Mouse (Mus musculus) CH12.LX (cell line): ENCODE data around the gene Lemd2. TPM values are rescaled to one million over a fixed set of nuclear protein-coding genes. Genes with fewer than 3 reads are reported as not detected.

Experiments
- DNase-seq: peaks from one replicate; pipeline ENCODE4 v3.0.0-alpha.2; 2013; ENCODE audit errors: extremely low read depth
- H3K27ac ChIP-seq: 2 replicates; pipeline ENCODE4 v1.5.1; 2012; ENCODE audit warnings: low read depth, mild to moderate bottlenecking, control low read depth, moderate library complexity; ENCODE audit not compliant: insufficient read depth
- H3K27me3 ChIP-seq: replicated peaks from 2 replicates; pipeline ENCODE3; 2012; ENCODE audit warnings: inconsistent platforms
- H3K36me3 ChIP-seq, 2 experiments: replicated peaks in 1 of 2; 2 replicates each; pipeline versions ENCODE3 to v1.6.1; 2012; ENCODE audit warnings: inconsistent platforms in 1 of 2, low read length in 1 of 2, mild to moderate bottlenecking in 1 of 2, mixed read lengths in 1 of 2, moderate library complexity in 1 of 2; ENCODE audit not compliant: control insufficient read depth in 1 of 2, insufficient read depth in 1 of 2
- H3K4me1 ChIP-seq, 2 experiments: 2 replicates each; pipeline ENCODE4 v1.6.1; 2012; ENCODE audit warnings: inconsistent platforms in 1 of 2, moderate library complexity in 1 of 2; ENCODE audit not compliant: insufficient read depth in 2 of 2, control insufficient read depth in 1 of 2
- H3K4me2 ChIP-seq: 2 replicates; pipeline ENCODE4 v1.6.1; 2012; ENCODE audit warnings: low read depth, mild to moderate bottlenecking, control low read depth; ENCODE audit not compliant: poor library complexity, insufficient read depth, severe bottlenecking
- H3K4me3 ChIP-seq, 3 experiments: fragments of 150-350 bp in 1 of 3; sonication (generic) in 1 of 3; replicated peaks in 1 of 3; 2 replicates each; pipeline versions ENCODE3 to v1.5.1; 2011 to 2012; ENCODE audit warnings: low read depth in 2 of 3, low read length in 2 of 3, mild to moderate bottlenecking in 2 of 3, moderate library complexity in 2 of 3, control low read depth in 1 of 3, improper control_type of control experiment in 1 of 3, inconsistent platforms in 1 of 3, mixed read lengths in 1 of 3; ENCODE audit not compliant: poor library complexity in 1 of 3
- H3K79me2 ChIP-seq: replicated peaks from 2 replicates; pipeline ENCODE4 v1.6.1; 2012; ENCODE audit warnings: mild to moderate bottlenecking, moderate library complexity; ENCODE audit not compliant: control insufficient read depth, poor library complexity, insufficient read depth, severe bottlenecking; ENCODE audit errors: extremely low read depth
- H3K9ac ChIP-seq: 2 replicates; pipeline ENCODE4 v1.6.1; 2012; ENCODE audit warnings: low read depth, mild to moderate bottlenecking, control low read depth, moderate library complexity; ENCODE audit not compliant: insufficient read depth
- H3K9me3 ChIP-seq: replicated peaks from 2 replicates; pipeline ENCODE3; 2012; ENCODE audit warnings: low read length, inconsistent platforms, mixed read lengths
- BHLHE40 ChIP-seq: IDR thresholded peaks from 2 replicates; pipeline ENCODE4 v1.6.1; 2011; ENCODE audit warnings: mild to moderate bottlenecking, low read depth, low read length, improper control_type of control experiment
- CHD1 ChIP-seq: IDR thresholded peaks from 2 replicates; pipeline ENCODE4 v1.6.1; 2012; ENCODE audit warnings: low read depth, low read length, improper control_type of control experiment, inconsistent platforms
- CTCF ChIP-seq, 2 experiments: IDR thresholded peaks in 1 of 2; conservative IDR thresholded peaks in 1 of 2; 2 replicates each; pipeline ENCODE4 v1.5.1; 2011 to 2012; ENCODE audit warnings: low read depth in 2 of 2, low read length in 2 of 2, improper control_type of control experiment in 1 of 2, inconsistent platforms in 1 of 2, mild to moderate bottlenecking in 1 of 2, moderate library complexity in 1 of 2
- ELF1 ChIP-seq: IDR thresholded peaks from 2 replicates; pipeline ENCODE4 v1.6.1; 2014; ENCODE audit warnings: low read depth, mild to moderate bottlenecking, inconsistent platforms, low read length, improper control_type of control experiment
- EP300 ChIP-seq: IDR thresholded peaks from 2 replicates; pipeline ENCODE4 v1.6.1; 2011; ENCODE audit warnings: low read length, improper control_type of control experiment
- ETS1 ChIP-seq: conservative IDR thresholded peaks from 2 replicates; pipeline ENCODE4 v1.6.1; 2012; ENCODE audit warnings: low read depth, mild to moderate bottlenecking, inconsistent platforms, low read length, improper control_type of control experiment, moderate library complexity
- HCFC1 ChIP-seq: IDR thresholded peaks from 2 replicates; pipeline ENCODE4 v1.6.1; 2012; ENCODE audit warnings: low read depth, mild to moderate bottlenecking, inconsistent platforms, low read length, improper control_type of control experiment
- JUN ChIP-seq: IDR thresholded peaks from 2 replicates; pipeline ENCODE4 v1.6.1; 2011; ENCODE audit warnings: low read depth, mild to moderate bottlenecking, low read length, improper control_type of control experiment, moderate library complexity; ENCODE audit not compliant: insufficient read depth
- KAT2A ChIP-seq: IDR thresholded peaks from 2 replicates; pipeline ENCODE4 v1.6.1; 2012; ENCODE audit warnings: low read length, improper control_type of control experiment, inconsistent platforms; ENCODE audit not compliant: insufficient replicate concordance
- MAZ ChIP-seq: IDR thresholded peaks from 2 replicates; pipeline ENCODE4 v1.6.1; 2012; ENCODE audit warnings: low read depth, mild to moderate bottlenecking, inconsistent platforms, low read length, improper control_type of control experiment, moderate library complexity
- MEF2A ChIP-seq: IDR thresholded peaks from 2 replicates; pipeline ENCODE4 v1.6.1; 2014; ENCODE audit warnings: low read depth, mild to moderate bottlenecking, inconsistent platforms, low read length, improper control_type of control experiment, borderline replicate concordance
- MXI1 ChIP-seq: IDR thresholded peaks from 2 replicates; pipeline ENCODE4 v1.6.1; 2011; ENCODE audit warnings: mild to moderate bottlenecking, low read depth, low read length, improper control_type of control experiment
- NRF1 ChIP-seq: IDR thresholded peaks from 2 replicates; pipeline ENCODE4 v1.6.1; 2014; ENCODE audit warnings: low read depth, mild to moderate bottlenecking, inconsistent platforms, low read length, improper control_type of control experiment, moderate library complexity
- RAD21 ChIP-seq: IDR thresholded peaks from 2 replicates; pipeline ENCODE4 v1.6.1; 2011; ENCODE audit warnings: low read depth, mild to moderate bottlenecking, low read length, improper control_type of control experiment, moderate library complexity
- SMC3 ChIP-seq: IDR thresholded peaks from 2 replicates; pipeline ENCODE4 v1.6.1; 2011; ENCODE audit warnings: low read depth, low read length, improper control_type of control experiment
- TCF12 ChIP-seq: IDR thresholded peaks from 2 replicates; pipeline ENCODE4 v1.6.1; 2014; ENCODE audit warnings: low read depth, mild to moderate bottlenecking, inconsistent platforms, low read length, improper control_type of control experiment
- UBTF ChIP-seq: IDR thresholded peaks from 2 replicates; pipeline ENCODE4 v1.6.1; 2012; ENCODE audit warnings: low read depth, mild to moderate bottlenecking, inconsistent platforms, low read length, improper control_type of control experiment, moderate library complexity
- USF1 ChIP-seq: IDR thresholded peaks from 2 replicates; pipeline ENCODE4 v1.6.1; 2014; ENCODE audit warnings: low read depth, mild to moderate bottlenecking, inconsistent platforms, low read length, improper control_type of control experiment
- ZC3H11A ChIP-seq: IDR thresholded peaks from 2 replicates; pipeline ENCODE4 v1.6.1; 2012; ENCODE audit warnings: low read depth, mild to moderate bottlenecking, inconsistent platforms, low read length, improper control_type of control experiment
- ZMIZ1 ChIP-seq: IDR thresholded peaks from 2 replicates; pipeline ENCODE4 v1.6.1; 2012; ENCODE audit warnings: low read depth, mild to moderate bottlenecking, inconsistent platforms, low read length, improper control_type of control experiment
- ZNF384 ChIP-seq: IDR thresholded peaks from 2 replicates; pipeline ENCODE4 v1.6.1; 2012; ENCODE audit warnings: low read depth, low read length, improper control_type of control experiment, inconsistent platforms
- dilution Hi-C: fragments of 300-500 bp; cut with MboI; formaldehyde crosslinking; loops from 2 replicates; pipeline ENCODE4 v1.14.3; 2020; ENCODE audit warnings: low sequenced_read_pairs; ENCODE audit not compliant: extremely low pct_unique_long_range_greater_than_20kb, extremely low pct_ligation_motif_present
- in situ Hi-C: fragments of 300-500 bp; cut with MboI; formaldehyde crosslinking; loops from 3 replicates; pipeline ENCODE4 v1.14.3; 2019; ENCODE audit warnings: low sequenced_read_pairs, low pct_ligation_motif_present, low pct_unique_long_range_greater_than_20kb, mixed read lengths
- polyA plus RNA-seq: library from polyadenylated mRNA; unstranded; fragments of >175 nt; gene quantifications from 2 replicates; pipeline ENCODE4 v1.2.1, GENCODE M21; 2012; ENCODE audit warnings: low read depth; ENCODE audit not compliant: insufficient read length
- total RNA-seq, 2 experiments: library from RNA; depleted of rRNA; stranded (reverse); fragments of 300-350 nt in 1 of 2; fragments of >200 nt in 1 of 2; gene quantifications; 2 replicates each; pipeline ENCODE4 v1.2.3; 2012 to 2014

Lemd2 gene
- total and polyA plus RNA-seq, 3 experiments: 15.1 to 28.8 (median 18.4) TPM

- in situ Hi-C loops (loop anchor here (5.0 kb wide), 1 partner anchor 44 kb away; no protein-coding TSS in a partner anchor), dilution Hi-C loops (no loop called here)
- DNase-seq: no peak
- 0 out of 2 replicates have a peak, but pooled peaks cover 3% of the 10 kb centered on the region for H3K79me2 ChIP-seq
- H3K9ac ChIP-seq: peak overlapping the region; percentile 4; the same call in 1 of the 2 replicates
- peak; percentile 67 for TF ChIP-seq RAD21
- peak; percentile 40; the same call in 1 of the 2 replicates for TF ChIP-seq TCF12
- TF ChIP-seq CTCF (conservative IDR thresholded peaks at IDR 0.05 in 1 of 2, IDR thresholded peaks at IDR 0.05 in 1 of 2; ENCODE audit: low read depth in 2 of 2, low read length in 2 of 2): peak in 1 of 2 experiments; percentile 76; a peak in 2 of 4 replicates
- TF ChIP-seq MXI1: peak; percentile 36; the same call in 1 of the 2 replicates
- peak; percentile 14; the same call in 1 of the 2 replicates for TF ChIP-seq HCFC1
- peak; percentile 59 for TF ChIP-seq ZC3H11A
- TF ChIP-seq ETS1: no peak
- TF ChIP-seq JUN: no peak
- TF ChIP-seq CHD1: no peak; the same call in 1 of the 2 replicates
- peak; percentile 69 for TF ChIP-seq ELF1
- TF ChIP-seq KAT2A: no peak
- peak; percentile 90 for TF ChIP-seq SMC3
- peak; percentile 46; the same call in 1 of the 2 replicates for TF ChIP-seq NRF1
- TF ChIP-seq ZMIZ1: no peak
- TF ChIP-seq MEF2A: no peak
- TF ChIP-seq ZNF384: no peak
- peak; percentile 50; the same call in 1 of the 2 replicates for TF ChIP-seq MAZ
- no peak; the same call in 1 of the 2 replicates for TF ChIP-seq BHLHE40
- TF ChIP-seq USF1: no peak
- TF ChIP-seq EP300: no peak
- 0 out of 2 replicates have a peak, but pooled peaks have one; percentile 32 for TF ChIP-seq UBTF
- H3K36me3 ChIP-seq: peaks cover 0 to 6% of the 10 kb centered on the region in 2 experiments
- H3K9me3 ChIP-seq: peaks cover 5% of the 10 kb centered on the region
- H3K27ac ChIP-seq: peak overlapping the region; percentile 73
- H3K27me3 ChIP-seq: no peaks in the 10 kb centered on the region
- no peak overlapping the region for H3K4me2 ChIP-seq
- peak overlapping the region in 1 of 3 experiments; percentile 0 for H3K4me3 ChIP-seq
- peaks cover 36 to 62% of the 10 kb centered on the region in 2 experiments for H3K4me1 ChIP-seq
Observed at GRCm38 (mm10) chr17:27181666-27182065, 22.6 kb downstream of the Lemd2 start.
